Mouse (Mus musculus) embryonic facial prominence, embryonic 12.5 days (tissue): ENCODE data around the gene Gm9745. TPM values are rescaled to one million over a fixed set of nuclear protein-coding genes. Genes with fewer than 3 reads are reported as not detected.
"Not testable (repeated sequence)": the region's sequence is repeated elsewhere in the genome, so short reads cannot be mapped to it uniquely, and the experiment has no call there.

Experiments
- ATAC-seq: fragments of 200-750 bp; cut with Nextera tagmentation; 2 replicates; pipeline ENCODE4 v1.8.0; 2017; ENCODE audit not compliant: insufficient number of reproducible peaks, insufficient read depth, low FRiP score, low TSS enrichment
- H3K27ac ChIP-seq: fragments of 300-500 bp; sonication (generic); 2 replicates; pipeline ENCODE4 v1.5.1; 2016; ENCODE audit warnings: mild to moderate bottlenecking
- H3K27me3 ChIP-seq: fragments of 300-500 bp; sonication (generic); 2 replicates; pipeline ENCODE4 v1.6.1; 2016; ENCODE audit warnings: mild to moderate bottlenecking, moderate library complexity
- H3K36me3 ChIP-seq: fragments of 300-500 bp; sonication (generic); 2 replicates; pipeline ENCODE4 v1.6.1; 2016; ENCODE audit warnings: mild to moderate bottlenecking
- H3K4me1 ChIP-seq: fragments of 300-500 bp; sonication (generic); 2 replicates; pipeline ENCODE4 v1.6.1; 2016
- H3K4me2 ChIP-seq: fragments of 300-500 bp; sonication (generic); replicated peaks from 2 replicates; pipeline ENCODE4 v1.6.1; 2016; ENCODE audit warnings: mild to moderate bottlenecking, moderate library complexity
- H3K4me3 ChIP-seq: fragments of 300-500 bp; sonication (generic); 2 replicates; pipeline ENCODE4 v1.5.1; 2016; ENCODE audit warnings: mild to moderate bottlenecking
- H3K9ac ChIP-seq: fragments of 300-500 bp; sonication (generic); 2 replicates; pipeline ENCODE4 v1.6.1; 2016; ENCODE audit warnings: mild to moderate bottlenecking, moderate library complexity
- H3K9me3 ChIP-seq: fragments of 300-500 bp; sonication (generic); 2 replicates; pipeline ENCODE4 v1.6.1; 2016; ENCODE audit warnings: mild to moderate bottlenecking, moderate library complexity
- WGBS: fragments of 180-500 bp; shearing (Covaris S2); methylation state at CpG from one replicate; pipeline ENCODE4 v1.1.7; 2016; 5-methylcytosine and 5-hydroxymethylcytosine counted together
- polyA plus RNA-seq: library from polyadenylated mRNA; unstranded; fragments of >200 nt; fragmentation: Nextera tagmentation; extraction: Ambion mirVana; gene quantifications from 2 replicates; pipeline ENCODE4 v1.2.1, GENCODE M21; 2016

Gene Gm9745
- polyA plus RNA-seq, 1 experiment from 2014 or later, result not detected

DNA sequence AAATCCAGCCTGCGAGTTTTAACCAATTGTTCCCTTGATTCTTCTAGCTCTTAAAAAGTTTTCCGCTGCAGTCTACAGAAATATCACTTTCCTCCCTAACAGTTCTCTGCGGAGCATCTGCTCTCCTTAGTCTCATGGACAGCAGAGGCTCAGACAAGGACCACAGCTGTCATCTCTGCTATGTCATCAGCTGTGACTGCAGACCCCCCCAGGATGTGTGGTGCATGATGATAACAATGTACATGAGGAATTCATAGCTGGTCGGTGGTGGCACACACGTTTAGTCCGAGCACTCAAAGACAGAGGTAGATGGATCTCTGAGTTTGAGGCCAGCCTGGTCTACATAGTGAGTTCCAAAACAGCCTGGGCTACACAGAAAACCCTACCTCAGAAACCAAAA, 11.5 kb upstream of the Gm9745 start:
- WGBS, result 94% methylated on average over 5 of the region's 6 CpGs

GRCm38 (mm10) chr13:8959058-8959457, 11.0 kb upstream of the Gm9745 start:
- H3K4me3 ChIP-seq, H3K27me3 ChIP-seq, H3K9ac ChIP-seq, H3K9me3 ChIP-seq, H3K4me1 ChIP-seq, H3K27ac ChIP-seq, ATAC-seq, H3K36me3 ChIP-seq, H3K4me2 ChIP-seq: not testable (repeated sequence)
- WGBS, result 80% methylated on average over 1 of the region's 5 CpGs

More for the DNA sequence above, 11.5 kb upstream of the Gm9745 start:
- H3K27me3 ChIP-seq, H3K9me3 ChIP-seq, H3K27ac ChIP-seq, H3K4me1 ChIP-seq, H3K9ac ChIP-seq, H3K36me3 ChIP-seq, ATAC-seq, H3K4me2 ChIP-seq, H3K4me3 ChIP-seq: not testable (repeated sequence)

- no CpG with 5 or more reads among the region's 5 CpGs for WGBS
- H3K4me3 ChIP-seq, H3K9me3 ChIP-seq, H3K4me1 ChIP-seq, H3K9ac ChIP-seq, H3K4me2 ChIP-seq, H3K27me3 ChIP-seq, H3K27ac ChIP-seq, ATAC-seq, H3K36me3 ChIP-seq: not testable (repeated sequence)
Measured at GRCm38 (mm10) chr13:8956873-8957272, 8.8 kb upstream of the Gm9745 start.

DNA sequence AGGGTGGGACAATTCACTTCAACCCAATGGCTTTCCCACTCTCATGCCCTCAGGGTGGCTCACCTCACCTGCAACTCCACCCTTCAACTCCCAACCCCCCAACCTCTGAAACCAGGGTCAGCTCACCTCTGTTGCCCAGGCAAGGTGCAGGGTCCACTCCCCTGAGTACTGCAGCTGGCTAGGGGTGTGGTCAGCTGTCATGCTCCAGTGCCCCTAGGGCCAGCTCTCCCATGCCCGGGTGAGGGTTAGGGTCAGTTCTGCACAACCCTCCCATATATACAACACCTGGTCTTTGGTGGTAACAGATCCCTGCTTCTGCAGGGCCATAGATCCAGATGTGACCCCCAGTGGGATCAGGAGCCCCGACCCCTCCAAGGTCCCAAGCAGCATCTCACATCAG, 7.1 kb upstream of the Gm9745 start:
- H3K36me3 ChIP-seq, H3K9me3 ChIP-seq, H3K4me3 ChIP-seq, H3K27me3 ChIP-seq, H3K4me2 ChIP-seq, H3K4me1 ChIP-seq, H3K9ac ChIP-seq, ATAC-seq, H3K27ac ChIP-seq: not testable (repeated sequence)
- WGBS, result 80% methylated on average over 2 of the region's 2 CpGs

GRCm38 (mm10) chr13:8952563-8952962, 4.5 kb upstream of the Gm9745 start, which contains the start of gene Idi2:
Gene Idi2 (plus strand): TSS chr13:8952863.
- H3K36me3 ChIP-seq, H3K9ac ChIP-seq, H3K4me3 ChIP-seq, H3K4me1 ChIP-seq, H3K27me3 ChIP-seq, H3K27ac ChIP-seq, H3K4me2 ChIP-seq, ATAC-seq, H3K9me3 ChIP-seq: not testable (repeated sequence)

DNA sequence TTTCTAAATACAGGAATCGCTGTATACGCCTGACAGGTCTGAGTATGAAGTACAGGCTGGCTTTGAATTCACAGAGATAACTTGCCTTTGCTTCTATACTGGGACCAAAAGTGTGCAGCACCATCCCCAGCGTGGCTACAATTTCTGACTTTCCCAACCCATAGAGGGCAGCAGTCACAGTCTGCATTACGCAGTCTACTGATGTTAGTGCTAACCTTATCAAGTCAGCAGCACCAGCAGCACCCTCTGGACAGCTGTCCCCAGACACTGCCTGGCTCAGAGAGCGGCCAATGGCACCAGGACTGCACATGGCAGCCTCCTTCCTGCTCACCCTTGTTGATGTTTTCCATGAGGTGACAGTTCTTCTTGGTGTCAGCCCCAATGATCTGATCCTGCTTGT, 4.2 kb downstream of the Gm9745 start:
- not testable (repeated sequence) for H3K4me3 ChIP-seq, H3K9me3 ChIP-seq, ATAC-seq, H3K27me3 ChIP-seq, H3K4me1 ChIP-seq, H3K9ac ChIP-seq, H3K36me3 ChIP-seq, H3K4me2 ChIP-seq, H3K27ac ChIP-seq
- no CpG with 5 or more reads among the region's 5 CpGs for WGBS

GRCm38 (mm10) chr13:8941701-8942100, 6.3 kb downstream of the Gm9745 start:
- H3K27me3 ChIP-seq, H3K4me2 ChIP-seq, H3K4me1 ChIP-seq, ATAC-seq, H3K36me3 ChIP-seq, H3K4me3 ChIP-seq, H3K27ac ChIP-seq, H3K9me3 ChIP-seq, H3K9ac ChIP-seq: not testable (repeated sequence)
- WGBS, result 50% methylated on average over 1 of the region's 5 CpGs

DNA sequence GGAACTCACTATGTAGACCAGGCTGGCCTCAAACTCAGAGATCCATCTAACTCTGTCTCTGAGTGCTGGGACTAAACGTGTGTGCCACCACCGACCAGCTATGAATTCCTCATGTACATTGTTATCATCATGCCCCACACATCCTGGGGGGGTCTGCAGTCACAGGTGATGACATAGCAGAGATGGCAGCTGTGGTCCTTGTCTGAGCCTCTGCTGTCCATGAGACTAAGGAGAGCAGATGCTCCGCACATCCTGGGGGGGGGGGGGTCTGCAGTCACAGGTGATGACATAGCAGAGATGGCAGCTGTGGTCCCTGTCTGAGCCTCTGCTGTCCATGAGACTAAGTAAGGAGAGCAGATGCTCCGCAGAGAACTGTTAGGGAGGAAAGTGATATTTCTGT, 6.9 kb downstream of the Gm9745 start:
- not testable (repeated sequence) for H3K27ac ChIP-seq, H3K36me3 ChIP-seq, H3K4me1 ChIP-seq, H3K4me3 ChIP-seq, H3K9me3 ChIP-seq, H3K27me3 ChIP-seq, H3K4me2 ChIP-seq, ATAC-seq, H3K9ac ChIP-seq
- WGBS, result 78% methylated on average over 4 of the region's 4 CpGs

- not testable (repeated sequence) for H3K4me1 ChIP-seq, H3K9ac ChIP-seq, H3K36me3 ChIP-seq, H3K27ac ChIP-seq, H3K27me3 ChIP-seq, H3K4me3 ChIP-seq, ATAC-seq, H3K9me3 ChIP-seq, H3K4me2 ChIP-seq
- WGBS, result 81% methylated on average over 6 of the region's 6 CpGs
Measured at GRCm38 (mm10) chr13:8937611-8938140, 10.4 kb downstream of the Gm9745 start.

DNA sequence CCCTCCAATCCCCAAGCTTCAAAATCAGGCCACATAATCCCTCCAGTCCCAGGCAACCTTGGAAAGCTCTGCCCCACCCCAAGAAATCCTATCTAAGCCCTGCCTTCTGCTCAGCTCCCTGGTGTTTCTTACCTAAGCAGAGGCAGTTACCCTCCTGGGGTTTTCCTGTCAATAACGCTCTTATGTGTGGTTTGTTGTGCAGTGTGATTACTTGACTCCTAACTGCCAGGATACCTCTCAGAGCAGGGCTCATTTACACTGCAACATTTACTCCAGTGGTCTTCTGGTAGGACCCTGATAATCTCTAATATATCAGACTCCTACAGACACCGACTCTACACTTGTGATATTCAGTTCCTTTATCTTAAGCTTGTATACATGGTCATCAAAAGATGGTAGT, 14.5 kb downstream of the Gm9745 start:
- no peaks in the 10 kb centered on the region for H3K4me1 ChIP-seq
- H3K4me3 ChIP-seq, result no peak overlapping the region
- no peak overlapping the region for H3K4me2 ChIP-seq
- no peaks in the 10 kb centered on the region for H3K36me3 ChIP-seq
- ATAC-seq, result no peak
- 69% methylated on average over 2 of the region's 2 CpGs for WGBS
- H3K27ac ChIP-seq, result no peak overlapping the region
- H3K9me3 ChIP-seq, result no peaks in the 10 kb centered on the region
- no peaks in the 10 kb centered on the region for H3K27me3 ChIP-seq
- no peak overlapping the region for H3K9ac ChIP-seq

- not testable (repeated sequence) for H3K4me2 ChIP-seq, H3K27ac ChIP-seq, H3K4me3 ChIP-seq, H3K9me3 ChIP-seq, H3K9ac ChIP-seq, H3K27me3 ChIP-seq, H3K4me1 ChIP-seq, ATAC-seq, H3K36me3 ChIP-seq
- WGBS, result 88% methylated on average over 8 of the region's 8 CpGs
Measured at GRCm38 (mm10) chr13:8913890-8914289, 34.1 kb downstream of the Gm9745 start.

DNA sequence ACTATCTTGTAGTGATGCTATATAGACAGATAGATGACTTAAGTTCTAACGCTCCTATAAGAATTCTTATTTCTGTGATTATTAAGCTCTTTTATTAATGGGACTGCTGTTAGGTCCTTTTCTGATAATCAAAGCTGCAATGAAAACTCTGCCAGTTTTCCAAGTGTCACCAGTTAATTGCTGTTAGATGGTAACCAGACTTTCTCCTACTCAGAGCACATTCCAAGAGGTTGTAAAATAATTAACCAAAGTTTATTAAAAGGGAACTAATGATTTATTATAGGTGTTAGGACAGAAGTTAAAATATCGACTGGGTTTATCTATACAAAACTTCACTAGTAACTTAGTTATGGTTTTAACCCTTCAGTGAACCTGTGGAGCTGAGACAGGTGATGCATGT, 42.0 kb downstream of the Gm9745 start:
- H3K4me3 ChIP-seq, H3K4me1 ChIP-seq, H3K27me3 ChIP-seq, H3K9ac ChIP-seq, H3K36me3 ChIP-seq, H3K27ac ChIP-seq, ATAC-seq, H3K4me2 ChIP-seq: not testable (repeated sequence)
- 90% methylated on average over 2 of the region's 2 CpGs for WGBS
- peaks cover 11% of the 10 kb centered on the region; the same call in 1 of the 2 replicates for H3K9me3 ChIP-seq
